Mouse (Mus musculus) MEL (cell line): ENCODE data around the gene Olfr568. TPM values are rescaled to one million over a fixed set of nuclear protein-coding genes. Genes with fewer than 3 reads are reported as not detected.

Experiments
- DNase-seq: peaks from one replicate; pipeline ENCODE4 v3.0.0; 2011; ENCODE audit warnings: low read depth, low spot score
- H3K27ac ChIP-seq: 2 replicates; pipeline ENCODE4 v1.5.1; 2012; ENCODE audit warnings: low read depth, mild to moderate bottlenecking, control low read depth, low read length, moderate library complexity; ENCODE audit not compliant: control insufficient read depth
- H3K27me3 ChIP-seq, 2 experiments: fragments of 150-350 bp in 1 of 2; sonication (generic) in 1 of 2; 2 replicates each; pipeline ENCODE4 v1.6.1; 2012; ENCODE audit warnings: low read length in 2 of 2, mild to moderate bottlenecking in 2 of 2, improper control_type of control experiment in 1 of 2, moderate library complexity in 1 of 2; ENCODE audit not compliant: insufficient read depth in 2 of 2, control insufficient read depth in 1 of 2
- H3K36me3 ChIP-seq, 2 experiments: 2 replicates each; pipeline ENCODE4 v1.6.1; 2012 to 2014; ENCODE audit warnings: low read length in 2 of 2, improper control_type of control experiment in 1 of 2, inconsistent platforms in 1 of 2, mild to moderate bottlenecking in 1 of 2; ENCODE audit not compliant: insufficient read depth in 2 of 2, control insufficient read depth in 1 of 2
- H3K4me1 ChIP-seq, 2 experiments: fragments of 150-350 bp in 1 of 2; sonication (generic) in 1 of 2; 2 replicates each; pipeline ENCODE4 v1.6.1; 2012; ENCODE audit warnings: low read length in 2 of 2, improper control_type of control experiment in 1 of 2, mild to moderate bottlenecking in 1 of 2; ENCODE audit not compliant: insufficient read depth in 2 of 2, control insufficient read depth in 1 of 2
- H3K4me3 ChIP-seq, 2 experiments: fragments of 150-350 bp in 1 of 2; sonication (generic) in 1 of 2; 2 replicates each; pipeline ENCODE4 v1.5.1; 2012; ENCODE audit warnings: low read depth in 2 of 2, low read length in 2 of 2, mild to moderate bottlenecking in 2 of 2, moderate library complexity in 2 of 2, control low read depth in 1 of 2, improper control_type of control experiment in 1 of 2; ENCODE audit not compliant: control insufficient read depth in 1 of 2, insufficient read depth in 1 of 2
- H3K79me2 ChIP-seq: 2 replicates; pipeline ENCODE4 v1.6.1; 2012; ENCODE audit warnings: mild to moderate bottlenecking, low read length, moderate library complexity; ENCODE audit not compliant: control insufficient read depth, poor library complexity, insufficient read depth
- H3K9ac ChIP-seq: 2 replicates; pipeline ENCODE4 v1.6.1; 2012; ENCODE audit warnings: low read depth, mild to moderate bottlenecking, control low read depth, low read length, moderate library complexity; ENCODE audit not compliant: control insufficient read depth, poor library complexity, severe bottlenecking
- H3K9me3 ChIP-seq: fragments of 150-350 bp; sonication (generic); replicated peaks from 2 replicates; pipeline ENCODE4 v1.6.1; 2012; ENCODE audit warnings: mild to moderate bottlenecking, low read length, improper control_type of control experiment, moderate library complexity; ENCODE audit not compliant: insufficient read depth
- BHLHE40 ChIP-seq: IDR thresholded peaks from 2 replicates; pipeline ENCODE4 v1.6.1; 2012; ENCODE audit warnings: low read depth, mild to moderate bottlenecking, inconsistent platforms, low read length, improper control_type of control experiment, borderline replicate concordance
- CHD2 ChIP-seq: IDR thresholded peaks from 2 replicates; pipeline ENCODE4 v1.6.1; 2011; ENCODE audit warnings: low read length, improper control_type of control experiment
- CTCF ChIP-seq, 3 experiments: IDR thresholded peaks in 2 of 3; conservative IDR thresholded peaks in 1 of 3; 2 replicates each; pipeline ENCODE4 v1.5.1; 2011 to 2012; ENCODE audit warnings: low read length in 3 of 3, low read depth in 2 of 3, mild to moderate bottlenecking in 2 of 3, improper control_type of control experiment in 1 of 3, inconsistent platforms in 1 of 3, mixed read lengths in 1 of 3, moderate library complexity in 1 of 3; ENCODE audit not compliant: control insufficient read depth in 1 of 3, insufficient read depth in 1 of 3, poor library complexity in 1 of 3, severe bottlenecking in 1 of 3
- ELF1 ChIP-seq: IDR thresholded peaks from 2 replicates; pipeline ENCODE4 v1.6.1; 2014; ENCODE audit warnings: low read depth, mild to moderate bottlenecking, inconsistent platforms, low read length, improper control_type of control experiment, moderate library complexity
- MAFK ChIP-seq: IDR thresholded peaks from 2 replicates; pipeline ENCODE4 v1.6.1; 2011; ENCODE audit warnings: low read depth, mild to moderate bottlenecking, low read length, improper control_type of control experiment, borderline replicate concordance
- MYC ChIP-seq: IDR thresholded peaks from 2 replicates; pipeline ENCODE4 v1.6.1; 2011; ENCODE audit warnings: low read depth, mild to moderate bottlenecking, low read length, improper control_type of control experiment, moderate library complexity
- NRF1 ChIP-seq: IDR thresholded peaks from 2 replicates; pipeline ENCODE4 v1.6.1; 2014; ENCODE audit warnings: low read depth, mild to moderate bottlenecking, inconsistent platforms, low read length, improper control_type of control experiment, moderate library complexity; ENCODE audit not compliant: poor library complexity, insufficient read depth, severe bottlenecking
- POLR2A ChIP-seq, 2 experiments: IDR thresholded peaks; 2 replicates each; pipeline ENCODE4 v1.6.1; 2011 to 2012; ENCODE audit warnings: low read length in 2 of 2, mild to moderate bottlenecking in 2 of 2, control low read depth in 1 of 2, improper control_type of control experiment in 1 of 2, low read depth in 1 of 2, moderate library complexity in 1 of 2; ENCODE audit not compliant: control insufficient read depth in 1 of 2, insufficient read depth in 1 of 2, poor library complexity in 1 of 2
- POLR2AphosphoS2 ChIP-seq: IDR thresholded peaks from 2 replicates; pipeline ENCODE4 v1.6.1; 2011; ENCODE audit warnings: low read length, improper control_type of control experiment
- TCF12 ChIP-seq: IDR thresholded peaks from 2 replicates; pipeline ENCODE4 v1.6.1; 2014; ENCODE audit warnings: low read depth, mild to moderate bottlenecking, inconsistent platforms, low read length, improper control_type of control experiment, moderate library complexity
- USF1 ChIP-seq: IDR thresholded peaks from 2 replicates; pipeline ENCODE4 v1.6.1; 2014; ENCODE audit warnings: low read depth, mild to moderate bottlenecking, inconsistent platforms, low read length, improper control_type of control experiment, moderate library complexity
- ZKSCAN1 ChIP-seq: IDR thresholded peaks from 2 replicates; pipeline ENCODE4 v1.6.1; 2012; ENCODE audit warnings: low read depth, mild to moderate bottlenecking, inconsistent platforms, low read length, improper control_type of control experiment, moderate library complexity
- ZMIZ1 ChIP-seq: IDR thresholded peaks from 2 replicates; pipeline ENCODE4 v1.6.1; 2012; ENCODE audit warnings: low read depth, mild to moderate bottlenecking, inconsistent platforms, low read length, improper control_type of control experiment, moderate library complexity
- polyA plus RNA-seq, 2 experiments: library from polyadenylated mRNA; stranded (reverse) in 1 of 2; unstranded in 1 of 2; fragments of >175 nt in 1 of 2; fragments of >200 nt in 1 of 2; gene quantifications; 2 replicates each; pipeline versions ENCODE4 v1.2.1 to v1.2.4; 2012; ENCODE audit warnings: low replicate concordance in 2 of 2, low read depth in 1 of 2; ENCODE audit not compliant: insufficient read length in 2 of 2, insufficient read depth in 1 of 2, missing spikeins in 1 of 2
- total RNA-seq: library from RNA; depleted of rRNA; stranded (reverse); fragments of 300-350 nt; gene quantifications from 2 replicates; pipeline ENCODE4 v1.2.3, GENCODE M21; 2012; rRNA removed

Olfr568 gene
- total RNA-seq (not detected in 2 replicates), polyA plus RNA-seq (not detected)

DNA sequence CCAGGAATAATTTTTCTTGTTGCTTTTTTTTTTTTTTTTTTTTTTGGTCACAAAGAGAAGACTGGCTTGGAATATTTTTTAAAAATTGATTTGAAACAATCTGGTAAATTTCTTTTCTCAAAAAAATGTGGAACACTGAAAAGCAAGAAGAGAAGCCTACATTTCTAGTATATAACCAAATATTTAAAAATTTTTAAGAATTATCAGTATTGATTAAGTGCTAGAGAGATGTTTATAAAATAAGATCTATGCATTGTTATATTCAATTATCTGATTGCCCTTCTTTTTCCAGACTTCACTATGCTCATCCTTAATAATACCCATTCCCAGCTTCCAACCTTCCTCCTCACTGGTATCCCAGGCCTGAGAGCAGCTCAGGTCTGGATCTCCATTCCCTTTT lies at the start of gene Olfr568:
Olfr568 (plus strand) TSS at position 301 of the 400 bp plus-strand sequence.
- Histone ChIP-seq H3K4me1 (no peaks in the 10 kb centered on the region), H3K79me2 (no peaks in the 10 kb centered on the region), H3K4me3 (no peak within 1 kb of the TSS), H3K9me3 (no peaks in the 10 kb centered on the region), H3K36me3 (no peaks in the 10 kb centered on the region), H3K9ac (no peak within 1 kb of the TSS), H3K27ac (no peak within 1 kb of the TSS), H3K27me3 (no peaks in the 10 kb centered on the region)
- TF ChIP-seq MAFK: no peak
- no peak for TF ChIP-seq CHD2
- TF ChIP-seq NRF1: no peak
- TF ChIP-seq MYC: no peak
- DNase-seq: no peak

GRCm38 (mm10) chr7:102855807-102856206 lies 21.1 kb upstream of the Olfr568 start:
- Histone ChIP-seq H3K4me1 (no peaks in the 10 kb centered on the region), H3K4me3 (no peak overlapping the region), H3K79me2 (no peaks in the 10 kb centered on the region), H3K27ac (no peak overlapping the region), H3K9ac (no peak overlapping the region), H3K9me3 (no peaks in the 10 kb centered on the region), H3K27me3 (no peaks in the 10 kb centered on the region), H3K36me3 (no peaks in the 10 kb centered on the region)
- no peak for DNase-seq
- TF ChIP-seq MAFK (peak; percentile 52; the same call in 1 of the 2 replicates), ELF1 (no peak), ZKSCAN1 (no peak), BHLHE40 (no peak)

DNA sequence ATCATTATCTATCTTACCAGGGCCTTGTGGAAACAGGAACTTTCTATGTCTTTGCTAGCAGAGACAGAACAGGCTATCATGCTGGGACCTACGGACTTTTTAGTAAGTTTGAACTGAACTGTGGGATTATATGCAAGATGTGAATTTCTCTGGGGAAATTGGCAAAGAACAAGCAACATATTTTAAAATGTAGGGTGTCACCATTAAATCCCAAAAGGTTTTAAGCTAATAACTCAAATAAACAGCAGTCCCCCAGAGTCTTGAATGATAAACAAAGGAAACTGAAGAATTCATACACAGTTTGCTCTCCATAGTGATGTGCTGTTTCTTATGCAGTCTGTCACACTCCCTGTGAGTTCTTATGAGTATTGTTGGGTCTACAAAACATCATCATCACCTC lies 18.3 kb upstream of the Olfr568 start, which contains the start of gene Olfr566:
Olfr566 (minus strand) TSS at position 101 of the 400 bp plus-strand sequence.
- Histone ChIP-seq H3K79me2 (no peaks in the 10 kb centered on the region), H3K36me3 (no peaks in the 10 kb centered on the region), H3K27me3 (no peaks in the 10 kb centered on the region), H3K4me1 (no peaks in the 10 kb centered on the region), H3K9me3 (no peaks in the 10 kb centered on the region), H3K9ac (no peak within 1 kb of the TSS), H3K27ac (no peak within 1 kb of the TSS), H3K4me3 (no peak within 1 kb of the TSS)
- no peak for DNase-seq
- TF ChIP-seq ZMIZ1: no peak
- no peak for TF ChIP-seq USF1
- no peak for TF ChIP-seq MAFK
- no peak for TF ChIP-seq POLR2AphosphoS2
- no peak for TF ChIP-seq TCF12
- TF ChIP-seq CTCF (IDR thresholded peaks at IDR 0.05 in 2 of 3, conservative IDR thresholded peaks at IDR 0.05 in 1 of 3; ENCODE audit: control insufficient read depth in 1 of 3, insufficient read depth in 1 of 3, low read depth in 2 of 3, low read length in 3 of 3, poor library complexity in 1 of 3, severe bottlenecking in 1 of 3): no peak
- no peak for TF ChIP-seq POLR2A (IDR thresholded peaks at IDR 0.05; ENCODE audit: control insufficient read depth in 1 of 2, insufficient read depth in 1 of 2, low read depth in 1 of 2, low read length in 2 of 2, poor library complexity in 1 of 2)
- TF ChIP-seq NRF1: no peak
